Mouse (Mus musculus) liver, adult 2 months (tissue): ENCODE measurements around the gene Ccdc117.

Experiments
- CTCF ChIP-seq: fragments of 200-500 bp; IDR thresholded peaks from 2 replicates; pipeline ENCODE4 v1.5.1; 2011; ENCODE audit warnings: low read depth, low read length, control low read depth
- POLR2A ChIP-seq: fragments of 200-500 bp; IDR thresholded peaks from 2 replicates; pipeline ENCODE4 v1.6.1; 2011; ENCODE audit warnings: low read length, control low read depth; ENCODE audit not compliant: insufficient read depth; ENCODE audit errors: extremely low read depth

DNA sequence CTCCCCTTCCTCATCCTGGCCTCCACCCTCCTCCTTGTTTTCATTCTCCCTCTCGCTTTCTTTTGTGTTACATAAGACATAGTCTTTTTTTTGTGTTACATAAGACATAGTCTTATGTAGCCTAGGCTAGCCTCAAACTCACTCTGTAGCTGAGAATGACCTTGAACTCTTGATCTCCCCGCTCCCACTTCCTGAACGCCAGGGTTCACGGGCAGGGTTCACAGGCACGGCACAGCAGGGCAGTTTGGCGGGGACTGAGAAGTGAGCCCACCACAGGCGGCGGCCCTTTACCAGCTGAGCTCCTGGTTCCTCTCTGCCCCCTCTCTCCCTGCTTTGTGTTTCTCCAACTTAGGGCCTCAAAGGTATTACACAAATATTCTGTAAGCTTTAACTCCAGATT, 29.0 kb downstream of the Ccdc117 start:
- TF ChIP-seq CTCF = no peak
- no peak for TF ChIP-seq POLR2A
